Mouse (Mus musculus) E14TG2a.4 (cell line): ENCODE measurements around the gene Gstt1.
A peak's percentile ranks its signal among the peaks of the same experiment; 100 is the strongest.

Experiments
- H3K27me3 ChIP-seq: 2 replicates; pipeline ENCODE4 v1.6.1; 2014; ENCODE audit warnings: low read length, control low read depth; ENCODE audit not compliant: insufficient read depth
- H3K36me3 ChIP-seq: 2 replicates; pipeline ENCODE4 v1.6.1; 2014; ENCODE audit warnings: low read length, control low read depth; ENCODE audit not compliant: insufficient read depth
- H3K4me1 ChIP-seq: replicated peaks from 2 replicates; pipeline ENCODE4 v1.6.1; 2014; ENCODE audit warnings: low read depth, low read length, control low read depth
- H3K4me3 ChIP-seq: replicated peaks from 2 replicates; pipeline ENCODE4 v1.5.1; 2014; ENCODE audit warnings: mild to moderate bottlenecking, low read length
- H3K9me3 ChIP-seq: 2 replicates; pipeline ENCODE4 v1.6.1; 2014; ENCODE audit warnings: low read length, control low read depth
- CTCF ChIP-seq: conservative IDR thresholded peaks from 2 replicates; pipeline ENCODE4 v1.5.1; 2014; ENCODE audit warnings: low read length
- NANOG ChIP-seq: IDR thresholded peaks from 2 replicates; pipeline ENCODE4 v1.6.1; 2014; ENCODE audit warnings: borderline replicate concordance, low read length, mixed read lengths
- POU5F1 ChIP-seq: IDR thresholded peaks from 2 replicates; pipeline ENCODE4 v1.6.1; 2014; ENCODE audit warnings: low read length, borderline replicate concordance

Gene Gstt1

GRCm38 (mm10) chr10:75834721-75835120, 36.3 kb upstream of the Gstt1 start:
- Histone ChIP-seq H3K27me3 (no peaks in the 10 kb centered on the region), H3K4me1 (peaks cover 69% of the 10 kb centered on the region), H3K36me3 (no peaks in the 10 kb centered on the region), H3K9me3 (no peaks in the 10 kb centered on the region), H3K4me3 (peak overlapping the region; percentile 82)
- no peak for TF ChIP-seq CTCF
- no peak for TF ChIP-seq NANOG
- no peak for TF ChIP-seq POU5F1

- no peaks in the 10 kb centered on the region for H3K27me3 ChIP-seq
- TF ChIP-seq CTCF = no peak
- no peak for TF ChIP-seq POU5F1
- TF ChIP-seq NANOG = no peak
- H3K36me3 ChIP-seq = no peaks in the 10 kb centered on the region
- H3K4me3 ChIP-seq = peak overlapping the region; percentile 82
- peaks cover 65% of the 10 kb centered on the region for H3K4me1 ChIP-seq
- no peaks in the 10 kb centered on the region for H3K9me3 ChIP-seq
These were observed 35.9 kb upstream of the Gstt1 start for GRCm38 (mm10) chr10:75834250-75834649.

- TF ChIP-seq POU5F1 (no peak), CTCF (no peak)
- no peaks in the 10 kb centered on the region for H3K36me3 ChIP-seq
- H3K4me3 ChIP-seq = peak overlapping the region; percentile 82
- no peaks in the 10 kb centered on the region for H3K27me3 ChIP-seq
- H3K4me1 ChIP-seq = peaks cover 58% of the 10 kb centered on the region
- no peaks in the 10 kb centered on the region for H3K9me3 ChIP-seq
These were observed 35.2 kb upstream of the Gstt1 start for GRCm38 (mm10) chr10:75833456-75834080.

GRCm38 (mm10) chr10:75832272-75832895, 34.0 kb upstream of the Gstt1 start:
- peaks cover 50% of the 10 kb centered on the region for H3K4me1 ChIP-seq
- no peaks in the 10 kb centered on the region for H3K36me3 ChIP-seq
- no peaks in the 10 kb centered on the region for H3K9me3 ChIP-seq
- peak overlapping the region; percentile 82 for H3K4me3 ChIP-seq
- peak; percentile 76 for TF ChIP-seq CTCF
- TF ChIP-seq POU5F1 = no peak
- no peaks in the 10 kb centered on the region for H3K27me3 ChIP-seq

- Histone ChIP-seq H3K27me3 (no peaks in the 10 kb centered on the region), H3K4me3 (no peak overlapping the region), H3K36me3 (no peaks in the 10 kb centered on the region), H3K4me1 (peaks cover 38% of the 10 kb centered on the region), H3K9me3 (no peaks in the 10 kb centered on the region)
- TF ChIP-seq POU5F1 (no peak), CTCF (no peak), NANOG (no peak)
These were observed 31.9 kb upstream of the Gstt1 start for GRCm38 (mm10) chr10:75830275-75830670.

- Histone ChIP-seq H3K4me3 (no peak overlapping the region), H3K36me3 (no peaks in the 10 kb centered on the region), H3K27me3 (no peaks in the 10 kb centered on the region), H3K4me1 (peaks cover 33% of the 10 kb centered on the region), H3K9me3 (no peaks in the 10 kb centered on the region)
- TF ChIP-seq POU5F1 (no peak), NANOG (no peak), CTCF (no peak)
These were observed 31.3 kb upstream of the Gstt1 start for GRCm38 (mm10) chr10:75829529-75830274.

GRCm38 (mm10) chr10:75828500-75828931, 30.1 kb upstream of the Gstt1 start:
- TF ChIP-seq CTCF = no peak
- TF ChIP-seq NANOG = no peak
- no peak for TF ChIP-seq POU5F1
- H3K4me3 ChIP-seq = no peak overlapping the region
- H3K36me3 ChIP-seq = no peaks in the 10 kb centered on the region
- peaks cover 21% of the 10 kb centered on the region for H3K4me1 ChIP-seq
- H3K27me3 ChIP-seq = no peaks in the 10 kb centered on the region
- no peaks in the 10 kb centered on the region for H3K9me3 ChIP-seq

GRCm38 (mm10) chr10:75827668-75828360, 29.4 kb upstream of the Gstt1 start:
- Histone ChIP-seq H3K4me3 (no peak overlapping the region), H3K36me3 (no peaks in the 10 kb centered on the region), H3K27me3 (no peaks in the 10 kb centered on the region), H3K9me3 (no peaks in the 10 kb centered on the region), H3K4me1 (peaks cover 14% of the 10 kb centered on the region)
- TF ChIP-seq POU5F1 = no peak
- no peak for TF ChIP-seq NANOG
- TF ChIP-seq CTCF = no peak
